Mouse (Mus musculus) C2C12 (cell line): ENCODE data around the gene Rims3.

Source experiments
- CTCF ChIP-seq: IDR thresholded peaks from one replicate; pipeline ENCODE4 v1.5.1; 2011; ENCODE audit not compliant: control insufficient read depth, insufficient read depth, insufficient read length
- MAX ChIP-seq: IDR thresholded peaks from one replicate; pipeline ENCODE4 v1.6.1; 2011; ENCODE audit warnings: mild to moderate bottlenecking, control low read depth

DNA sequence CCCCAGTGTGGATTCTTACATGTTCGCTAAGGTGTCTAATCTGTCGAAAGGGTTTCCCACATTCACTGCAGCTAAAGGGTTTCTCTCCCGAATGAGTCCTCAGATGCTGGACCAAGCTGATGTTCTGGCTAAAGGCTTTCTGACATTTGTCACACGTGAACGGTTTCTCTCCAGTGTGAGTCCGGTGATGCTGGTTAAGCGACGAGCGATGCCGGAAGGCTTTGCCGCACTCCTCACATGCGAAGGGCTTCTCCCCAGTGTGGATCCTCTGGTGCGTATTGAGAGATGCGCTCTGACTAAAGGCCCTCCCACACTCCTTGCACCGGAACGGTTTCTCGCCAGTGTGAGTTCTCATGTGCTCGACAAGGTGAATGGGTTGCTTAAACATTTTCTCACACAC lies 76.1 kb downstream of the Rims3 start:
- TF ChIP-seq CTCF (no peak), MAX (no peak)
